Mouse (Mus musculus) heart, embryonic 14.5 days (tissue): Measurements from ENCODE around the gene Nrbf2. TPM values are rescaled to one million over a fixed set of nuclear protein-coding genes. Genes with fewer than 3 reads are reported as not detected.

Source experiments
- ATAC-seq: fragments of 200-750 bp; cut with Nextera tagmentation; 2 replicates; pipeline ENCODE4 v1.8.0; 2017; ENCODE audit warnings: low read depth, moderate TSS enrichment; ENCODE audit not compliant: insufficient number of reproducible peaks, insufficient read depth, low FRiP score
- H3K27ac ChIP-seq, 2 experiments: fragments of 200-500 bp in 1 of 2; fragments of 300-500 bp in 1 of 2; sonication (generic) in 1 of 2; replicated peaks in 1 of 2; 2 replicates each; pipeline ENCODE4 v1.5.1; 2012 to 2014; ENCODE audit warnings: low read depth in 2 of 2, low read length in 2 of 2, control low read depth in 1 of 2, mild to moderate bottlenecking in 1 of 2, mixed read lengths in 1 of 2; ENCODE audit not compliant: control insufficient read depth in 1 of 2, insufficient read depth in 1 of 2
- H3K27me3 ChIP-seq: fragments of 300-500 bp; sonication (generic); 2 replicates; pipeline ENCODE4 v1.6.1; 2014; ENCODE audit warnings: mild to moderate bottlenecking, low read length, control low read depth; ENCODE audit not compliant: control insufficient read depth, insufficient read depth
- H3K36me3 ChIP-seq: fragments of 300-500 bp; sonication (generic); 2 replicates; pipeline ENCODE4 v1.6.1; 2014; ENCODE audit warnings: mild to moderate bottlenecking, control low read depth, low read length, mixed read lengths; ENCODE audit not compliant: control insufficient read depth, insufficient read depth
- H3K4me1 ChIP-seq, 2 experiments: fragments of 200-500 bp in 1 of 2; fragments of 300-500 bp in 1 of 2; sonication (generic) in 1 of 2; 2 replicates each; pipeline ENCODE4 v1.6.1; 2012 to 2014; ENCODE audit warnings: low read length in 2 of 2, control low read depth in 1 of 2, mixed read lengths in 1 of 2; ENCODE audit not compliant: control insufficient read depth in 2 of 2, insufficient read depth in 2 of 2
- H3K4me2 ChIP-seq: fragments of 300-500 bp; sonication (generic); 2 replicates; pipeline ENCODE4 v1.6.1; 2014; ENCODE audit warnings: mild to moderate bottlenecking, low read length
- H3K4me3 ChIP-seq, 2 experiments: fragments of 200-500 bp in 1 of 2; fragments of 300-500 bp in 1 of 2; sonication (generic) in 1 of 2; 2 replicates each; pipeline ENCODE4 v1.5.1; 2012 to 2014; ENCODE audit warnings: low read length in 2 of 2, mild to moderate bottlenecking in 2 of 2, control low read depth in 1 of 2, low read depth in 1 of 2, moderate library complexity in 1 of 2; ENCODE audit not compliant: control insufficient read depth in 1 of 2, insufficient read depth in 1 of 2
- H3K9ac ChIP-seq: fragments of 300-500 bp; sonication (generic); 2 replicates; pipeline ENCODE4 v1.6.1; 2014; ENCODE audit warnings: mild to moderate bottlenecking, low read length
- H3K9me3 ChIP-seq: fragments of 300-500 bp; sonication (generic); 2 replicates; pipeline ENCODE4 v1.6.1; 2016; ENCODE audit warnings: low read length, control low read depth; ENCODE audit not compliant: control insufficient read depth
- WGBS: fragments of 180-500 bp; shearing (Covaris S2); extraction: QIAGEN DNeasy Blood & Tissue Kit; methylation state at CpG from one replicate; pipeline ENCODE4 v1.1.7; 2014; 5-methylcytosine and 5-hydroxymethylcytosine counted together
- polyA plus RNA-seq: library from polyadenylated mRNA; unstranded; fragments of >200 nt; fragmentation: Nextera tagmentation; extraction: Ambion mirVana; gene quantifications from 2 replicates; pipeline ENCODE4 v1.2.1, GENCODE M21; 2014

Gene Nrbf2
- polyA plus RNA-seq, 1 experiment from 2014 or later: 33.4 TPM

DNA sequence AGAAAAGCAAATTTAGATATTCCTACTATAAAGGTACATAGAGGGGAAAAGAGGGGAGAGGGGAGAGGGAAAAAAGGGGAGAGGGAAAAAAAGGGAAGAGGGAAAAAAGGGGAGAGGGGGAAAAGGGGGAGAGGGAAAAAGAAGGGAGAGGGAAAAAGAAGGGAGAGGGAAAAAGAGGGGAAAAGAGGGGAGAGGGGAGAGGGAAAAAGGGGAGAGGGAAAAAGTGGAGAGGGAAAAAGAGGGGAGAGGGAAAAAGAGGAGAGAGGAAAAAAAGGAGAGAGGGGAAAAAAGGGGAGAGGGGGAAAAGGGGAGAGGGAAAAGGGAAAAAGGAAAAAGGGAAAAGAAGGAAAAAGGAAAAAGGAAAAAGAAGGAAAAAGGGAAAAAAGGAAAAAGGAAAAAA is 9.2 kb downstream of the Nrbf2 start:
- no peak for ATAC-seq
- Histone ChIP-seq H3K36me3 (peaks cover 37% of the 10 kb centered on the region), H3K9ac (no peak overlapping the region), H3K9me3 (no peaks in the 10 kb centered on the region), H3K4me2 (no peak overlapping the region), H3K27me3 (no peaks in the 10 kb centered on the region), H3K4me1 (no peaks in the 10 kb centered on the region), H3K27ac (no peak overlapping the region), H3K4me3 (no peak overlapping the region)

DNA sequence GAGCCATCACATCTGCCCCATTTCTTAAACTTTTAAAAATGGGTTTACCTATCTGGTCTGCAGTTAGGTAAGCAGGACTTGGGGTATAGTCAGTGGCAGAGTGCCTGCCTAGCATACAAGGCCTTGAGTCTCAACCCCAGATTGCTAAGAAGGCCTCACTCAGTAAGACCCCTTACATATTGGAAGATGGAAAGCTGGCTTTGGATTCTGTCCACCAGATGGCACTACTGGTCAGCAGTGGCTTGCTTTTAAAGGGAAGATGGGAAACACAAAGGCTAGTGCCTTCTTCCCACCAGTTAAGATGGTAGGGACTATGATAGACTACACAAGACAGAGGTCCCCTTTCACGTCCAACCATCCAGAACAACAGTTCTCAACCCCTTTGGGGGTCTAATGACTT is 20.3 kb downstream of the Nrbf2 start:
- Histone ChIP-seq H3K36me3 (peaks cover 37% of the 10 kb centered on the region), H3K9ac (no peak overlapping the region), H3K4me2 (no peak overlapping the region), H3K4me1 (no peaks in the 10 kb centered on the region), H3K9me3 (no peaks in the 10 kb centered on the region), H3K27ac (no peak overlapping the region), H3K27me3 (no peaks in the 10 kb centered on the region), H3K4me3 (no peak overlapping the region)
- 63% methylated on average over 1 of the region's 1 CpGs for WGBS
- no peak for ATAC-seq

DNA sequence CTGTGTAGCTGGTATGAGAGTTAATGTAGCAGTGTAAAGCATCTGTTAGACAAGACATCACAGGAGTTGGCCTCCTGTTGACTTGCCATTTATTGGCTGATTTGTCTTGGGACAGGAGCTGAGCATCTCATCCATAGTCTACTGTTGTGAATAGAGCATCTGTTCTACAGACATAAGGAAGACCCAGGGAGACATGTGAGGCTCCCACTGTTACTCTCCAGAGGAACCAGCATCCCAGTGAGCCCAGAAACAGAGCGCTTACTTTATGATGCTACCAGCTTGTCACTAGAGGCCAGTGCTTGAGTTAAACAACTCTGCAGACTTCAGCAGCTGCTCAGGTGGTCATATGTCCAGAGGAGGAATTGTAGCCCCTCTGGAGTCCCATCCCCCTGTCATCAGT is 32.0 kb downstream of the Nrbf2 start:
- WGBS: 96% methylated on average over 1 of the region's 1 CpGs
- Histone ChIP-seq H3K9me3 (no peaks in the 10 kb centered on the region), H3K27me3 (no peaks in the 10 kb centered on the region), H3K36me3 (peaks cover 88% of the 10 kb centered on the region), H3K4me3 (no peak overlapping the region), H3K9ac (no peak overlapping the region), H3K4me2 (no peak overlapping the region), H3K4me1 (peaks cover 0 to 3% of the 10 kb centered on the region in 2 experiments; a peak in 1 of 4 replicates), H3K27ac (no peak overlapping the region)
- ATAC-seq: no peak

DNA sequence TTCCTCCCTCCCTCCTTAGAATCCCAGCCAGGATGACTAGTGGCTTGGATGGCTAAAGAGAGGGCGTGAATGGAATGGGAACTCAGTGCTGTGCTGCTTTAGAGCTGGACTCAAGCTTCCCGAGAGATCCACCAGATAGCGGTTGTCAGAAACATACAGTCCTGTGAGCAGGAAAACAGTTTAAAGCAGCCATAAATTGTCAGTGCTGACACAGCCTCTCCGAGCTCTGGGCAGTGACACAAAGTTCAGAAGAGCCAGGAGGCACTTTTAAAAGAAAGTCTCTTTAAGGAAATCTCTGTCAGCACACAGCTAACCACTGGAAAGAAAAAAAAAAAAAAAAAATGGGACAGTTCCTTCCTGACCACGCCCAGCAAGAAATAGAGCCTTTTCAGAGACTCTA is 32.8 kb downstream of the Nrbf2 start:
- no peak overlapping the region for H3K27ac ChIP-seq
- peaks cover 0 to 3% of the 10 kb centered on the region in 2 experiments; a peak in 1 of 4 replicates for H3K4me1 ChIP-seq
- H3K27me3 ChIP-seq: no peaks in the 10 kb centered on the region
- no peak overlapping the region for H3K4me3 ChIP-seq
- no peaks in the 10 kb centered on the region for H3K9me3 ChIP-seq
- no peak overlapping the region for H3K9ac ChIP-seq
- 64% methylated on average over 5 of the region's 5 CpGs for whole genome bisulfite sequencing
- no peak overlapping the region for H3K4me2 ChIP-seq
- H3K36me3 ChIP-seq: peaks cover 90% of the 10 kb centered on the region
- no peak for ATAC-seq

DNA sequence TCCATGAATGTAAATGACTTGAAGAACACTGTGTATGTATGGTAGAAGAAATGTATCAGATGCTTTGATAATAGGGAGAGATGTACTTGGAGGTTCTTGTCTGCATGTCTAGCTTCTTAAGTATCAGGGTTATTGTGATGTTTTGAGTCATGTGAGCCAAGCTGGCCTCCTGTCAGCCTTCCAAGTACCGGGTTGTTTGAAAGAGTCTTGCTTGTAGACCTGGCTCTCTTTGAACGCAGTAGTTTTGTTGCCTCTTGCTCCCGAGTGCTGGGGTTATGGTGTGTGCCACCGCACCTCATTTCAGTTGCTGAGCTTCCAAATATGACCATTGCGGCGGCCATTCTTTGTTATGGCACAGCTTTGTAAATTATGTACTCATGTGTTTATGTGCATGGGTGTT is 34.3 kb downstream of the Nrbf2 start:
- Histone ChIP-seq H3K4me2 (no peak overlapping the region), H3K4me3 (no peak overlapping the region), H3K9me3 (no peaks in the 10 kb centered on the region), H3K36me3 (peaks cover 91% of the 10 kb centered on the region), H3K27ac (no peak overlapping the region), H3K9ac (no peak overlapping the region), H3K27me3 (no peaks in the 10 kb centered on the region), H3K4me1 (peaks cover 0 to 3% of the 10 kb centered on the region in 2 experiments; a peak in 1 of 4 replicates)
- WGBS: 96% methylated on average over 6 of the region's 6 CpGs
- ATAC-seq: no peak

DNA sequence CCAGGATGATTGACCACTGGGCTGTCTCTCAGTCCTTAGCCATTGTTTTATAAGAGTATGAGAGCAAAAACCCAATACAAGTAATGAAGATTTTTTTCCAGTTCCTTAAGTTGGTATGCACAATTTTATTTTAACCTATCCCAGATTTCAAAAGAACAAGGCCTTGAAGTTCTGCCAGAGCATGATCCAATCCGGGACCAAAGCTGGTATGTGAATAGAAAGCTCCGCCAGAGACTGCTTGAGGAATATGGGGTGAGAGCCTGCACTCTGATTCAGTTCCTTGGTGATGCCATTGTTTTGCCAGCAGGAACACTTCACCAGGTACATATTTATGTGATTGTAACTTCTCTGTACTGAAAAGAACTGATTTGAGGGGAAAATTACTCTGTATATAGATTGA is 35.6 kb downstream of the Nrbf2 start:
- no peak overlapping the region for H3K4me3 ChIP-seq
- H3K4me2 ChIP-seq: no peak overlapping the region
- 95% methylated on average over 2 of the region's 2 CpGs for whole genome bisulfite sequencing
- H3K9me3 ChIP-seq: no peaks in the 10 kb centered on the region
- H3K27ac ChIP-seq: no peak overlapping the region
- peaks cover 91% of the 10 kb centered on the region for H3K36me3 ChIP-seq
- peaks cover 0 to 3% of the 10 kb centered on the region in 2 experiments; a peak in 1 of 4 replicates for H3K4me1 ChIP-seq
- H3K27me3 ChIP-seq: no peaks in the 10 kb centered on the region
- no peak overlapping the region for H3K9ac ChIP-seq
- no peak for ATAC-seq

DNA sequence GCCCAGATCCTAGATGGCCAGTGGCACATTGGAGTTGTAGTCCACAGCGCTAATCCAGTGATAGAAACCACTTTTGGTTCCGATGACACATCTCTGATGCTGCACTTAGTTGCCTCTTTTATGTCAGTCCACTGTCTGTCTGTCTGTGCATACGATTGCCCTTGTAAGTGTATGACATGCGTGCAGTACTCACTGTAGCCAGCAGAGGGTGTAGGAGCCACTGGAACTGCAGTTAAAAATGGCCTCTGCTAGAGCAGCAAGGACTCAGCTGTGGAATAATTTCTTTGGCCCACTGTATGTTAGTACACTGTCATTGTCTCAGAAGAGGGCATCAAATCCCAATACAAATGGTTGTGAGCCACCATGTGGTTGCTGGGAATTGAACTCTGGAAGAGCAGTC is 38.0 kb downstream of the Nrbf2 start:
- WGBS: 96% methylated on average over 4 of the region's 4 CpGs
- Histone ChIP-seq H3K36me3 (peaks cover 86% of the 10 kb centered on the region), H3K9ac (no peak overlapping the region), H3K27ac (no peak overlapping the region), H3K9me3 (no peaks in the 10 kb centered on the region), H3K4me2 (no peak overlapping the region), H3K27me3 (no peaks in the 10 kb centered on the region), H3K4me3 (no peak overlapping the region), H3K4me1 (peaks cover 0 to 3% of the 10 kb centered on the region in 2 experiments; a peak in 1 of 4 replicates)
- ATAC-seq: no peak

DNA sequence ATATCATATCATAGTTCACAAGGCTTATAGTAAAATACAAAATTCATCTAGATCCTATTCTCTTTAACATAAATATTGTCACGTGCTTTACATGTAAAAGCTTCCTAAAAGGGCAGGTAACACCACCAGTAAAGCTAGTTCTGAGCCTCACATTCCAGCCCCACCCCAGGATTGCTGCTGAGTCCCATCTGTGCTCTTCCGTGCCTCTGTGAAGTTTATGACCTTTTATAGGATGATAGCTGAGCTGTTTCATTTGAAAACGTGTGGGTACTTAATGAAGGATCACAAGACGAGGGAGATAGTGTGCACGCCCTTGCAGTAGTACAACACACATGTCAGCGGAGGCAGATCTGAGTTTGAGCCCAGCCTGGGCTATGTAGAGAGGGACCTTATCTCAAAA is 54.7 kb downstream of the Nrbf2 start:
- no peak overlapping the region for H3K4me3 ChIP-seq
- H3K36me3 ChIP-seq: peaks cover 88% of the 10 kb centered on the region
- H3K27ac ChIP-seq: no peak overlapping the region
- no peak for ATAC-seq
- peaks cover 3 to 22% of the 10 kb centered on the region in 2 experiments for H3K4me1 ChIP-seq
- whole genome bisulfite sequencing: 55% methylated on average over 6 of the region's 6 CpGs
- H3K9ac ChIP-seq: no peak overlapping the region
- H3K27me3 ChIP-seq: no peaks in the 10 kb centered on the region
- no peaks in the 10 kb centered on the region for H3K9me3 ChIP-seq
- H3K4me2 ChIP-seq: no peak overlapping the region
